Mouse (Mus musculus) G1E (cell line): ENCODE results near the gene Rbm46. TPM values are rescaled to one million over a fixed set of nuclear protein-coding genes. Genes with fewer than 3 reads are reported as not detected.

Source experiments
- ATAC-seq: 2 replicates; pipeline ENCODE4 v1.8.0; 2016; ENCODE audit warnings: mild to moderate bottlenecking; ENCODE audit not compliant: insufficient number of reproducible peaks, poor library complexity, low FRiP score, severe bottlenecking; ENCODE audit errors: extremely low read depth
- DNase-seq: peaks from one replicate; pipeline ENCODE4 v3.0.0; 2012; ENCODE audit warnings: low spot score
- H3K27me3 ChIP-seq: 2 replicates; pipeline ENCODE4 v1.6.1; 2012; ENCODE audit warnings: mild to moderate bottlenecking, low read length, inconsistent platforms; ENCODE audit not compliant: insufficient read depth
- H3K36me3 ChIP-seq: replicated peaks from 2 replicates; pipeline ENCODE3; 2012; ENCODE audit warnings: mild to moderate bottlenecking, inconsistent platforms
- H3K4me1 ChIP-seq: 2 replicates; pipeline ENCODE4 v1.6.1; 2012; ENCODE audit warnings: low read depth, low read length, inconsistent platforms, mixed read lengths; ENCODE audit not compliant: insufficient read depth
- H3K4me3 ChIP-seq: 2 replicates; pipeline ENCODE4 v1.5.1; 2012; ENCODE audit warnings: low read depth, mild to moderate bottlenecking, inconsistent platforms, low read length, moderate library complexity, mixed read lengths
- H3K9me3 ChIP-seq: replicated peaks from 2 replicates; pipeline ENCODE4 v1.6.1; 2012; ENCODE audit warnings: inconsistent platforms
- CTCF ChIP-seq: IDR thresholded peaks from 2 replicates; pipeline ENCODE4 v1.5.1; 2012; ENCODE audit warnings: low read depth, low read length, inconsistent platforms, mixed read lengths
- GATA1 ChIP-seq: IDR thresholded peaks from 2 replicates; pipeline ENCODE4 v1.6.1; 2012; ENCODE audit warnings: borderline replicate concordance, low read length, inconsistent platforms, mixed read lengths
- GATA2 ChIP-seq: IDR thresholded peaks from 2 replicates; pipeline ENCODE4 v1.6.1; 2012; ENCODE audit warnings: low read depth, low read length, inconsistent platforms, borderline replicate concordance
- POLR2AphosphoS5 ChIP-seq: IDR thresholded peaks from 2 replicates; pipeline ENCODE4 v1.6.1; 2012; ENCODE audit warnings: low read depth, low read length, inconsistent platforms; ENCODE audit not compliant: insufficient replicate concordance
- TAL1 ChIP-seq: conservative IDR thresholded peaks from 2 replicates; pipeline ENCODE4 v1.6.1; 2012; ENCODE audit warnings: low read depth, low read length, inconsistent platforms, mixed read lengths
- polyA plus RNA-seq: library from polyadenylated mRNA; stranded (reverse); fragments of >175 nt; gene quantifications from 2 replicates; pipeline ENCODE4 v1.2.3, GENCODE M21; 2012
- total RNA-seq, 2 experiments: library from RNA; stranded (forward) in 1 of 2; stranded (reverse) in 1 of 2; fragments of 200-1000 nt in 1 of 2; fragments of >200 nt in 1 of 2; fragmentation: Nextera tagmentation in 1 of 2; gene quantifications; 2 replicates each; pipeline ENCODE4 v1.2.3; 2014 to 2017

Gene Rbm46
- not detected in 2 replicates for total RNA-seq (2014; fragmentation: Nextera tagmentation)
- total RNA-seq (2017), result 0.05 TPM in 1 of 2 replicates, not detected in the other
- polyA plus RNA-seq, result not detected in 2 replicates

GRCm38 (mm10) chr3:82876372-82876739 is at the start of gene Rbm46:
Gene Rbm46 (minus strand): TSS chr3:82876483.
- no peak within 1 kb of the TSS for H3K4me3 ChIP-seq
- ATAC-seq (no peak), DNase-seq (no peak)
- TF ChIP-seq TAL1, result no peak
- no peak for TF ChIP-seq GATA2
- no peak for TF ChIP-seq CTCF
- no peak for TF ChIP-seq POLR2AphosphoS5
- TF ChIP-seq GATA1, result no peak
- peaks cover 6% of the 10 kb centered on the region for H3K9me3 ChIP-seq
- H3K4me1 ChIP-seq, result no peaks in the 10 kb centered on the region
- H3K27me3 ChIP-seq, result no peaks in the 10 kb centered on the region
- H3K36me3 ChIP-seq, result no peaks in the 10 kb centered on the region

- DNase-seq (no peak), ATAC-seq (no peak)
- Histone ChIP-seq H3K36me3 (no peaks in the 10 kb centered on the region), H3K4me3 (no peak overlapping the region), H3K4me1 (no peaks in the 10 kb centered on the region), H3K9me3 (no peaks in the 10 kb centered on the region), H3K27me3 (no peaks in the 10 kb centered on the region; the same call in 1 of the 2 replicates)
- TF ChIP-seq GATA1 (no peak), CTCF (no peak), GATA2 (no peak), TAL1 (no peak), POLR2AphosphoS5 (no peak)
These were observed 39.3 kb upstream of the Rbm46 start for GRCm38 (mm10) chr3:82915632-82916031.

- Histone ChIP-seq H3K27me3 (no peaks in the 10 kb centered on the region), H3K4me3 (no peak overlapping the region), H3K9me3 (0 out of 2 replicates have a peak, but pooled peaks cover 2% of the 10 kb centered on the region), H3K4me1 (no peaks in the 10 kb centered on the region), H3K36me3 (no peaks in the 10 kb centered on the region)
- ATAC-seq, result no peak
- no peak for DNase-seq
- TF ChIP-seq CTCF, result no peak
- no peak for TF ChIP-seq GATA1
- TF ChIP-seq TAL1, result no peak
- no peak for TF ChIP-seq GATA2
- TF ChIP-seq POLR2AphosphoS5, result no peak
These were observed 32.4 kb upstream of the Rbm46 start for GRCm38 (mm10) chr3:82908671-82909070.

- H3K4me3 ChIP-seq, result no peak overlapping the region
These were observed 28.1 kb upstream of the Rbm46 start for GRCm38 (mm10) chr3:82904211-82904908.

GRCm38 (mm10) chr3:82903613-82904205 is 27.4 kb upstream of the Rbm46 start, which contains the start of gene Lrat:
Gene Lrat (minus strand): TSS chr3:82903973.
- Histone ChIP-seq H3K4me1 (no peaks in the 10 kb centered on the region), H3K4me3 (no peak within 1 kb of the TSS), H3K36me3 (no peaks in the 10 kb centered on the region), H3K9me3 (0 out of 2 replicates have a peak, but pooled peaks cover 3% of the 10 kb centered on the region), H3K27me3 (no peaks in the 10 kb centered on the region)
- ATAC-seq (no peak), DNase-seq (no peak)
- TF ChIP-seq CTCF (no peak), GATA2 (no peak), POLR2AphosphoS5 (no peak), TAL1 (no peak), GATA1 (no peak)

More at GRCm38 (mm10) chr3:82904211-82904908, 28.1 kb upstream of the Rbm46 start:
- Histone ChIP-seq H3K36me3 (no peaks in the 10 kb centered on the region), H3K27me3 (no peaks in the 10 kb centered on the region), H3K4me1 (no peaks in the 10 kb centered on the region), H3K9me3 (0 out of 2 replicates have a peak, but pooled peaks cover 3% of the 10 kb centered on the region)
- ATAC-seq (no peak), DNase-seq (no peak)
- TF ChIP-seq GATA1, result no peak
- no peak for TF ChIP-seq GATA2
- no peak for TF ChIP-seq CTCF
- TF ChIP-seq TAL1, result no peak

- TF ChIP-seq GATA1 (no peak), POLR2AphosphoS5 (no peak), CTCF (no peak)
- Histone ChIP-seq H3K36me3 (no peaks in the 10 kb centered on the region), H3K4me3 (no peak overlapping the region), H3K9me3 (0 out of 2 replicates have a peak, but pooled peaks cover 3% of the 10 kb centered on the region), H3K4me1 (no peaks in the 10 kb centered on the region), H3K27me3 (no peaks in the 10 kb centered on the region)
- ATAC-seq (no peak), DNase-seq (no peak)
These were observed 26.7 kb upstream of the Rbm46 start for GRCm38 (mm10) chr3:82902757-82903612.
